Comparison of ENCODE assay signal across 15 mouse cellular contexts in genomic region chr15:101322640-101323039, GRCm38 (mm10). TPM values are rescaled to one million over a fixed set of nuclear protein-coding genes. Genes with fewer than 3 reads are reported as not detected.
"Had no signal": no experiment of that assay in that cellular context is flagged by ENCODE, and none has a peak within 500 bp of the region (broad histone marks: within the 10 kb centered on the region; RNA-seq: fewer than 3 reads in every experiment).

No protein-coding gene starts in this region.

- DNase-seq: gastrocnemius, postnatal 10 days; gastrocnemius, postnatal 36 days; heart, adult 18-20 months; kidney, adult 11 months; kidney, adult 2 months; kidney, adult 9 months; kidney, postnatal 14 days; kidney, postnatal 36 days; layer of hippocampus, adult 9-11 months; layer of hippocampus, postnatal 36 days; left cerebral cortex, postnatal 4 days had no signal

RNA-seq across cellular contexts. Expression of gene 6030408B16Rik, which starts 29.6 kb away (rescaled TPM):
- total RNA-seq: hematopoietic stem cell, adult 5-6 weeks; hindbrain, postnatal 0 days; left cerebral cortex, postnatal 25 days; liver, adult 2 months had no signal
